Mouse (Mus musculus): ENCODE measurements around the gene Nfib. TPM values are rescaled to one million over a fixed set of nuclear protein-coding genes. Genes with fewer than 3 reads are reported as not detected.
A peak's percentile ranks its signal among the peaks of the same experiment; 100 is the strongest.

The Nfib gene
- polyA plus RNA-seq, 1 experiment from 2014 or later: 27.3 TPM

GRCm38 (mm10) chr4:82310924-82311734, 394.4 kb downstream of the Nfib start:
- ChIA-PET POLR2A (no interaction called here), CTCF (no interaction called here)
- no peak for TF ChIP-seq CTCF (IDR thresholded peaks at IDR 0.05)
- no peaks in the 10 kb centered on the region for H3K27me3 ChIP-seq
- no peak for DNase-seq (ENCODE audit: low read depth, low spot score)
- in situ Hi-C loops (cut with MboI; ENCODE audit: low pct_unique_long_range_greater_than_20kb): loop anchor here (25.0 kb wide), 1 partner anchor 626 kb away; no protein-coding TSS in a partner anchor
- ATAC-seq: no peak

- in situ Hi-C loops (cut with MboI; ENCODE audit: low pct_unique_long_range_greater_than_20kb): loop anchor here (25.0 kb wide), 1 partner anchor 631 kb away; no protein-coding TSS in a partner anchor
- ChIA-PET POLR2A (no interaction called here), CTCF (no interaction called here)
- no peaks in the 10 kb centered on the region for H3K27me3 ChIP-seq
- ATAC-seq: no peak
- no peak for TF ChIP-seq CTCF (IDR thresholded peaks at IDR 0.05)
- DNase-seq (ENCODE audit: low read depth, low spot score): no peak
Observed at GRCm38 (mm10) chr4:82306045-82306444, 399.5 kb downstream of the Nfib start.

GRCm38 (mm10) chr4:82304148-82304871, 401.2 kb downstream of the Nfib start:
- peak; percentile 64 for DNase-seq (ENCODE audit: low read depth, low spot score)
- ChIA-PET POLR2A (interaction anchor here (0.7 kb wide), 1 partner anchor 375 kb away, joined by 3 read pairs; no protein-coding TSS in a partner anchor), CTCF (no interaction called here)
- in situ Hi-C loops (cut with MboI; ENCODE audit: low pct_unique_long_range_greater_than_20kb): loop anchor here (5.0 to 25.0 kb wide), 2 partner anchors 198 to 633 kb away; no protein-coding TSS in a partner anchor
- TF ChIP-seq CTCF (IDR thresholded peaks at IDR 0.05): no peak
- no peaks in the 10 kb centered on the region for H3K27me3 ChIP-seq
- peak; percentile 69 for ATAC-seq

GRCm38 (mm10) chr4:82303362-82303900, 402.1 kb downstream of the Nfib start:
- CTCF ChIA-PET: no interaction called here
- ATAC-seq (no peak), DNase-seq (ENCODE audit: low read depth, low spot score) (no peak)
- no peak for TF ChIP-seq CTCF (IDR thresholded peaks at IDR 0.05)
- H3K27me3 ChIP-seq: no peaks in the 10 kb centered on the region
- in situ Hi-C loops (cut with MboI; ENCODE audit: low pct_unique_long_range_greater_than_20kb): loop anchor here (5.0 to 25.0 kb wide), 2 partner anchors 199 to 634 kb away; no protein-coding TSS in a partner anchor
- POLR2A ChIA-PET: interaction anchor here (0.6 kb wide), 1 partner anchor 83 kb away, joined by 3 read pairs; no protein-coding TSS in a partner anchor

- CTCF ChIA-PET: no interaction called here
- ATAC-seq (no peak), DNase-seq (ENCODE audit: low read depth, low spot score) (no peak)
- no peak for TF ChIP-seq CTCF (IDR thresholded peaks at IDR 0.05)
- in situ Hi-C loops (cut with MboI; ENCODE audit: low pct_unique_long_range_greater_than_20kb): loop anchor here (5.0 to 25.0 kb wide), 2 partner anchors 199 to 634 kb away; no protein-coding TSS in a partner anchor
- POLR2A ChIA-PET: interaction anchor here (0.6 kb wide), 1 partner anchor 84 kb away, joined by 3 read pairs; no protein-coding TSS in a partner anchor
- H3K27me3 ChIP-seq: no peaks in the 10 kb centered on the region
Observed at GRCm38 (mm10) chr4:82302901-82303300, 402.6 kb downstream of the Nfib start.

- no peak for DNase-seq (ENCODE audit: low read depth, low spot score)
- no peak for ATAC-seq
- no peaks in the 10 kb centered on the region for H3K27me3 ChIP-seq
- ChIA-PET CTCF (no interaction called here), POLR2A (no interaction called here)
- in situ Hi-C loops (cut with MboI; ENCODE audit: low pct_unique_long_range_greater_than_20kb): no loop called here
- no peak for TF ChIP-seq CTCF (IDR thresholded peaks at IDR 0.05)
Observed at GRCm38 (mm10) chr4:82298606-82299005, 406.9 kb downstream of the Nfib start.

GRCm38 (mm10) chr4:82297562-82297961, 408.0 kb downstream of the Nfib start:
- in situ Hi-C loops (cut with MboI; ENCODE audit: low pct_unique_long_range_greater_than_20kb): no loop called here
- no peaks in the 10 kb centered on the region for H3K27me3 ChIP-seq
- POLR2A ChIA-PET: no interaction called here
- ATAC-seq (no peak), DNase-seq (ENCODE audit: low read depth, low spot score) (no peak)
- no peak for TF ChIP-seq CTCF (IDR thresholded peaks at IDR 0.05)
- CTCF ChIA-PET: no interaction called here

- in situ Hi-C loops (cut with MboI; ENCODE audit: low pct_unique_long_range_greater_than_20kb): no loop called here
Observed at GRCm38 (mm10) chr4:82294066-82294465, 411.5 kb downstream of the Nfib start.

GRCm38 (mm10) chr4:82291174-82291847, 414.2 kb downstream of the Nfib start:
- in situ Hi-C loops (cut with MboI; ENCODE audit: low pct_unique_long_range_greater_than_20kb): no loop called here
- TF ChIP-seq CTCF (IDR thresholded peaks at IDR 0.05): no peak
- ATAC-seq (no peak), DNase-seq (ENCODE audit: low read depth, low spot score) (no peak)
- ChIA-PET POLR2A (interaction anchor here (0.7 kb wide), 1 partner anchor 624 kb away, joined by 3 read pairs; no protein-coding TSS in a partner anchor), CTCF (no interaction called here)
- no peaks in the 10 kb centered on the region for H3K27me3 ChIP-seq

More at GRCm38 (mm10) chr4:82294066-82294465, 411.5 kb downstream of the Nfib start:
- POLR2A ChIA-PET: no interaction called here
- DNase-seq (ENCODE audit: low read depth, low spot score) (no peak), ATAC-seq (no peak)
- no peaks in the 10 kb centered on the region for H3K27me3 ChIP-seq
- no peak for TF ChIP-seq CTCF (IDR thresholded peaks at IDR 0.05)
- CTCF ChIA-PET: no interaction called here

- no peaks in the 10 kb centered on the region for H3K27me3 ChIP-seq
- no peak for DNase-seq (ENCODE audit: low read depth, low spot score)
- CTCF ChIA-PET: no interaction called here
- in situ Hi-C loops (cut with MboI; ENCODE audit: low pct_unique_long_range_greater_than_20kb): no loop called here
- no peak for ATAC-seq
- TF ChIP-seq CTCF (IDR thresholded peaks at IDR 0.05): no peak
- POLR2A ChIA-PET: interaction anchor here (0.7 kb wide), 1 partner anchor 623 kb away, joined by 3 read pairs; no protein-coding TSS in a partner anchor
Observed at GRCm38 (mm10) chr4:82290623-82291022, 414.9 kb downstream of the Nfib start.

Measured in Patski (cell line).